Mouse (Mus musculus) neural tube, embryonic 10.5 days (tissue): ENCODE data around the gene Slco3a1.

Experiments
- DNase-seq: peaks from one replicate; pipeline ENCODE4 v3.0.0-alpha.2; 2017; ENCODE audit warnings: low spot score; ENCODE audit errors: extremely low spot score

The Slco3a1 gene

DNA sequence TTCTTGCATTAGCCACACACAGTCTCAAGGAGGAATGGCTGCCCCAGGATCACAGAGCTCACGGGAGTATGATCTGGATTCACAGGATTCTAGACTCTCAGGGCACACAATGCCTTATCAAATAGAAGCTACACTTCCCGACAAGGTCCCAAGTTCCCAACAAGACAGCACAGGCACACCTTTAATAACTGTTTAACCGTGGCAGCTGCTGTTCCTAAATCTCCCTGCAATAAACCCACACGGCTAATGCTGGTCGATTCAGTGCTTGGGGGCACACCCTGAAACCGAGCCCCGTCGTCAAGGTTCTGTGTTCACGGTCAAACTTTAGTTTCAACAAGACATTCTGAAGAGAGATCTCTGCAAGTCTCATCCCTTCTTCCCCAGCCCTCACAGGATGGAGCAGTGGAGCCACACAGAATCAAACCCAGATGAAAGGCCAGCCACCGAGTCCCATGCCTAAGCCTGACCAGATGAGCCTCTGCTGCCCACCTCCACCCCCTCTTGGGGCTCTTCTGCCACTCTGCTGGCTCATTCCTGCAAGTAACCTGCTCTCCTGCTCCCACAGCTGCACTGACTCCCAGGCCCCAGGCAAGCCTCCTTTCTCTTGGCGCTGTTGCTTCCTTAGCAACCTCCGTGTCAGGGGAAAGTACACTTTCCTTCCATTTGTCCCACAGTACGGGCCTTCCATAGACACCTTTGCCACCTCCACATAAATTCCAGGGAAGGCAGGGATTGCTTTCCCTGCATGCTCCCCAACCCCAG lies 200.7 kb downstream of the Slco3a1 start:
- no peak for DNase-seq

DNA sequence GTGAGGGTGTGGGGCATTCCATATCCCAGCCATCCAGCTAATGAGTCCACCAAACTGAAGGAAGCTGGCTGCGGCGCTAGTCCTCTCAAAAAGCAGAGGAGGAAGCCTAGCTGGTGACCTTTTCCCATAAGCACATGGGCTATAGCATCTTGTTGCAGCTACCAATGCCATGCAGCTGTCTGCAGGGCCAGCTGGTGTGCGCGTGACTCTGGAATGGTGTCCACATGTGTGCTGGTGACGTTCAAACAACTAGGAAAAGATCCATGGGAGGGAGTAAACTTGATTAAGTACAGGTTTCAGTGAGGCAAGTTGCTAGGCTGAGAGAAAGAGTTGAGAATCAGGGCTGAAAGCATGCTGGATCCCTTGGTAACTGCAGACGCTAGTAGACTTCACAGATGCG lies 201.3 kb downstream of the Slco3a1 start:
- DNase-seq, result no peak

DNA sequence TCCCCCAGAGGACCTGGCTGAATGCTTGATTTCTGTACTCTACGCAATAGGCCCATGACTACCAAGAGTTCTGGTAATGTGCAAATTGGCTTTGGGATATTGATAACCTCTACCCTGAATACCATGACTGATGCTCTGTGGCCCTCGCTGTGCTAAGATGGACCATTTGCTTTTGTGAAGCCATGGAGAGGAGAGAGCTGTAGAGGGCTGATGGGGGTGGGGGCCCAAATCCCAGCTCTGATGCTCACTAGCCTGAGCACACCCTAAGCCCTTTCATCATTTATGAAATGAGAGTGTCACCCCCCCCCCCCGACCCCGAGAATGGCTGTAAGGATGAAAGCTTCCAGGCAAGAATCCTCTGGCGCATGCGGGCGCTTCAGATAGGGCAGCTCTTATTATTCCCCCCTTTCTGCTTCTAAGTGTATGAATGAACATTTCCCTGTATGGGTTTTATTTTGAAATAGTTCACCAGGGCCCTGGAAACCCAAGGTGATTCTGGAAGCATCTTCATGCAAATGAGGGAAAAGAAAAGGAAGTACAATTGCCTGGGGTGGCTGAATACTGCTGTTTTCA lies 206.2 kb downstream of the Slco3a1 start:
- no peak for DNase-seq

DNA sequence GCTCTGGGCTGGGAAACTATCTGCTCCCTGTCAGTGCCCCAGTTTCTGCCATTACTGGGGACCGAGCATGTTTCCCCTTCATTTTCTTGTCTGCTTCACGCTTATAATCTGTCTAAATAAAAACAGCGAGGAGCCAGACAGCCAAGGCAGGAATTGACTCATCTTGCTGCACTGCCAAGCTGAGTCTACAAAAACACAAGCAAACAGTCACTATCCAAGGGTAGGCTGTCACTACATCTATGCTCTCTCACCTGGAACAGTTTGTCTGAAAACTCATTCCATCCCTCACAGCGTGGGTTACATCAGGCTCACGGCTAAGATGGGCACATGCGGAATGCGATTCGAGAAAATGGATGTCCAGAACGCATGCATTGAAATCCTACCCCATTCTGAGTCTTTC lies 207.6 kb downstream of the Slco3a1 start:
- DNase-seq, result no peak

DNA sequence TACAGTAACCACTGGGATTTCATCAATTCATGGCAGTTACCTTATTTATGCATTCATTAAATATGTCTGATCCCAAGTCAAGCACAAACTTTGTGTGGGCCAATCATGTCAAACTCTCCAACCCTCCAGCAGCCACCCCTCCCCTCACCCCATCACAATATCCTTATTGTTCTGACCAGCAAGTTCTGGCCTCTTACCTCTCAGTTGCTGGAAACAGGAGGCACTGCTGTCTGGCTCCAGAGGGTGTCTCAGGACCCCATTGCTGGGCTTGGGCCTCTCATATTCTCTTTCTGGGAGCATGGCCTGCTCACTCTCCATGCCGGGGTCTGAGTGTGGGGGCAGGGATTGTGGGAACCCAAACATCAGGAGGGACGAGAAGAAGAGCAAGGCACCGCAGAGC lies 208.1 kb downstream of the Slco3a1 start:
- DNase-seq, result no peak

DNA sequence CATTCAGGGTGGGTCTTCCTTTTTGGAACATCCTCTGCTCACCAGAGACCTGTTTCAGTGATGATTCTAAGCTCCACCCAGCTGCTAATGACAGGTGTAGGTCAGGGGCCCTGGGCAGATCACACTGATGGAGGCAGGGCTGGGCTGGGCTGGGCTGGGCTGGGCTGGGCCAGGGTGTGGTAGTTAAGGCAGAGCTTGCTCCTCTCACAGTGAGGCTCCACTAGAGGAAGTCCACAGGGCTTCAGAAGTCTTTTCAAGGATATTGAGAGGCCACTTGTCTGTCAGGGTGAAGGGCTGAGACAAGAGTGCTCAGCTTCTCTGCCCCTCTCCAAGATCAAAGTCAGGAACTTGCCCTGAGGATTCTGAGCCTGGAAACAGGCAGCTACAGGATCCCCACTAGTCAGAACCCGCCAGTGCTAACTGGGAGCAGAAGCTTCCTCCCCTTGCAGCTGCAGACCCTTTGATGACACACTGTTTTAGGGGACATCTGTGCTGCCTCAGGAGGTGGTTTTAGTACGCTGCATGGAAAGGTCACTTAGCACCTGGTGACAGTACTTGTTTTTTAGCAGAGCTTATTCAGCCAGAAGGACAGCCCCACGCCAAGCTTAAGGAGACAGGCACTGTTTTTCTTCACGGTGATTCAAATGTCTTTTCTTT lies 213.3 kb downstream of the Slco3a1 start:
- DNase-seq, result no peak

DNA sequence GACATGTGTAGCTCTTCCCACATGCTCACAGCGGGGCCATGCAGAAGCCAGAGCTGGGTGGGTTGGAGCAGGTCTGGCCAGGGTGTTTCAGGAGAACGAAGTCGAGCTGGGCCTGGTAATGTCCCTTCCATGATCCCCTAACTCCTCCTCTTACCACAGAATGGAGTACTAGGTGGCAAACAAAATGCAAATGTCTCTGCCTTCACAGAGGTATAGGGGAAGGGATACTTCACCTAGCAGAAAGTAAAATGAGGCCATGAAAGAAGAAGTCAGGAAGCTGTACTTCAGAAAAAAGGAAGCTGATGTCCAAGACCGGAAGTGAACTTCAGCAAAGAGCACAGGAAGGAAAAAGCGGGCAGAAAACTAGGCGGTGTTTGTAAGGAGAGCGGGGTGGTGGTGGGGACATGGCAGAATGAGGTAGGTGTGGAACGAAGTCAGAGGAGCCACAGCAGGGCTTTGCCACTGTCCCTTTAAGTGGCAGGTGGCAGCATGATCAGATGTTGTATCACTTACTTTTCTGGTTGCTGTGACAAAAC lies 214.1 kb downstream of the Slco3a1 start:
- DNase-seq, result no peak

DNA sequence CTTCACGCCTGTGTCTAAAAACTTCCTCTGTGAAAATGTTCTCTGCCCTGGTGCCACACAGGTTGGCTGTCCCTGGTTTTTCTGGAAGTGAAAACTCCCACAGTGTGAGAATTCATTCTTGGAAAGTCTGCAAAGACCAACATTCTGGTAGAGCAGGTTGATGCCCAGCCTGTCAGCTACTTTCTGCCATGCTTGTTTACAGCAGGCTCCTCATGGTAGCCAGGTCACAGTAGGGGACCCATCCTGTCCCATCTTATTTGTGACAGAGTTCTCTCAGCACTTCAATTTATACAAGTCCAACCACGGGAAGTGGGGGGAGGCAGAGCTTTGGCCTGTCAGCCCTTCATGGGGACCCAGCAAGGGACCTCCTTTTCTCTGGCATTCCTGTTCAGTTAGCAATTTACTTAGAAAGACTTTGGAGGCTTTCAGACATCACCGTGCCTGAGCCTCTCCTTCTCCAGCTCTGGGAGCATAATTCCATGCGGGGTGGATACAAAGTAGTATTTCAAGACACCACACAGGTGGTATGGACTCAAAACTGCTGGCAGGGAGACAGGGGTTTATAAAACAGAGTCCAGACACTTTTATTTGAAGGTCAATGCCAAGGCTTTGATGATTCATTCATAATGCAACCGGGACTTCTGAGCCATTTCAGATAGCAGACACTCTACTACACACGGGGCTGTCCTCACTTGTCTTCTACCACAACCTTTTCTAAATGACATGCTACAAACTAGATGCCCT lies 216.7 kb downstream of the Slco3a1 start:
- no peak for DNase-seq

DNA sequence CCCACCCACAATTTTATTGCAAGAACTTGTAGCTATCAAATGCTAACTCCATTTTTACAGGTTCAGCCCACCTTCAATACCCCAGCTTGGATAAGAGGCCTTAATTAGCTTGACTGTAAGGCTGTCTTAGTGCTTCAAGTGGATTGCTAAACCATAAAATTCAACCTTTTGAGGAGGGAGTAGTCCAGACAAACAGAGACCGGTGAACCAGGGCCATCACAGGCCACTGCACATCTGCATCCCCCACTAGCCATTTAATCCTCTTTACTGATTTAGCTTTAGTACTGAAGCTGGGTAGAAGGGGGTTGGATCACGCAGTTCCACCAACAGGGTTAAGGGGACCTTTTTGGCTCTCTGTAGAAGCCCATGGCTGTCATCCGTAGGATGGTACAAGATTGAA lies 222.3 kb downstream of the Slco3a1 start:
- no peak for DNase-seq

DNA sequence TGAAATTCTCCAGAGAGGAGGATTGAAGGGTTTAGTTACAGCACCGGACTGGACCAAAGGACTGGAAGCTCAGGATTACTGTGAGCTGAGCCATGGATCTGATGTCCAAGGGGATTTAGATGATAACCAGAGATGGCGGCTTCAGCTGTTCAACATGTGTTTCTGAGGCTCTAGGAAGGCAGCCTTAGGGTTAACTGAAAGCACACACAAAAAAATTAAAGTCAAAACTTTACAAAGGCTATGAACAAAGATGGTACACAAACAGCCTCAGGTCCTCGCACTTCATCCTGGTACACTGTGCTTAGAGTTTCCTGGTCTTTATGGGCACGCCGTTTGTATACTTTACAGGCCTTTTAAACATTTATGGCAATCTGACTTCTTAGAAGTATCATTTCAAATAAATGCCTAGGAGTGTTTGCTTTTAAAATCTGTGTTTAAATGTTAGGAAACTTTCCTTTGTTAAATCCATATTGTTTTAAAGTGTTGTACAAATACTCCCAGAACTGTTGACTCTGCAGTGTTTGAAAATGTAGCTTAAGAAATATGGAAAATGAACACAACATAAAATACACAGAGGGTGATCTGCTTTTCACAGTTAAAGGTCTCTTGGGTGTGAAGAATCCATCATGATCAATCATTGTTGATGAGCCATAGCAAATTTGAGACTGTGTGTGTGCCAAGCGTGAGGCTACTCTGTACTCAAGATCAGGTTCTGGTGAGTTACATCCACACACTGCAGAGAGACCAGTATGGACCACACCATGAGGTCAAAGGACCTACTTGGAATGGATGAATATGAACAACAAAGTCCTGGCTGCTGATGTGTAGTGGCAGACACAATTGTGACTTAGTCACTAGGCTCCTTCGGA lies 223.5 kb downstream of the Slco3a1 start:
- no peak for DNase-seq

DNA sequence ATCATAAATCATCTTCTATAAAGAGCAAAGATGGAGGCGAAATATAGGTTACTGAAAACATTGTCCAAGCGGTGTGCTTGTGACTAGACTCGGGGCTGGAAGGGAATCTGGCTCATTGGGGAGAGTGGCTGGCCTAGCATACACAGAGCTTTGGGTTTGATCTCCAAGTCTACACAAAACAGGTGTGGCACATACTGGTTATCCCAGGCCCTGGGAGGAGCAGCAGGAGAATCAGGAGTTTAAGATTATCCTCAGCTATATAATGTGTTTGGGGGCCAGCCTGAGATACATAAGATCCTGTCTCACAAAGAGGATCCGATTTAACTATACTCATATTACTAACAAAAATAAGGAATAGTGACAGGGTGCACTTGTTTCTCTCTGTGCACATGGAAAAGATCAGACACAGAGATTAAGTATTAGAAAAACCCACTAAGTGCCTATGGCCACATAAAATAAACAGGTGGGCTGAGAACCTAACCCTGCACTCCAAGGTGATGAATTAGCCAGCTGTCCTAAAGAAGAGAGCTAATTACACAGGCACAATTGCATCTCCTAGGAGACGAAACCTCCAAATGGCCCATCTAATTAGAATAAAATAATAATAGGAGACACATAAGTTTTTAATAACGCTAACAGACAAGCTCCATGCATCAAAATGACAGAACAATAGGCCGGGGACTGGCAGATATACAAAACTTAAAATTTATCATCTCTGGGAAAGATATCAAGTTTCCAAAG lies 224.3 kb downstream of the Slco3a1 start:
- no peak for DNase-seq

DNA sequence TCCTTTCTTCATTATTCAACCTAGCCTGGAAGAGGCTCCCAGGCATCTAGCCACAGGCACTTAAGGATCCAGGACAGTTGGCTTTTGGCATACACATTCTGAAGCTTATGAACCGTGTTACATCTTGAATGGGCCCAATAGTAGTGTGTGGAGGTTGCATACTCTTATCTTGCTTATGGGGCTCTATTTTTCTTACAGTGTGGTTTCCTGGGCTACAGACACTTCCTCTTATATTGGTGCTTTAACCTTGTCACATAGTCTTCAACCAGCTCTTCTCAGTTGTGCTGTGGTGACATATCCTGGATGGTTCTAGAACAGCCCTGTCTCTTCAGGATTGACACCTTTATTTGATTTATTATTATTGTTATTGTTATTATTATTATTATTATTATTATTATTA lies 225.6 kb downstream of the Slco3a1 start:
- DNase-seq, result no peak

DNA sequence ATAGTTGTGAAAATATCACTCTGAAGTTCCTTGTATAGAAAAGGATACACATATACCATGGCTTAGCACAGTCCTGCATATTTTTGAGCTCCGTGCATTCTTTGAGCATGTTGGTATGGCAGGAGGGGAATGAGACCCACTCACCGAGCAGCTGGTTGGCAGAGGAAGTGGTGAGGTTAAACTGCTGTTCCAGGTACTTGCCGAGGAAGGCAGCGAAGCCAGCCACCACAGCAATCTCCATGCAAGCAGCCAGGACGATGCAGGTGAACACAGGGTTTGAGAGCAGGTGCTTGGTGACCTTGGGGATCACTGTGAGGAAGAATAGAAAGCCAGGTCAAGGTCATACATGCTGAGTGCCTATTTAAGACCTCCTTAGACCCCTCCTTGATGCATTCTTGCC lies 226.9 kb downstream of the Slco3a1 start:
- no peak for DNase-seq

DNA sequence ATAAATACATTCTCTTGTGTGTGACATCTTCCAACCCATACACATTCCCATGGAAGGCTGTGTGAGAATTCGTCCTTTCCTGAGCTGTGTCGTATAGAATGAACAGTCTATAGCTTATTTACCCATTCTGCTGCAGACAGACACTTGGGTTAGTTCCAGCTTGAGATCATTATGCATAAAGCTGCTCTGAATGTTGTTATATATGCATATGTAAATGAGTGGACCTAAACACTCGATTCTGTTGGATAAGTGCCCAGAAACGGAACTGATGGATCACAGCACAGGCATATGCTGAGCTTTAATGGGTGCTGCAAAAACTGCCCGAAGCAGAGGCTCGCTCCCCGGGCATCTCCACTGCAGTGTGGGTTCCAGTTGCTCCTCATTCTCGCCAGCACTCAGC lies 229.5 kb downstream of the Slco3a1 start:
- DNase-seq, result no peak

DNA sequence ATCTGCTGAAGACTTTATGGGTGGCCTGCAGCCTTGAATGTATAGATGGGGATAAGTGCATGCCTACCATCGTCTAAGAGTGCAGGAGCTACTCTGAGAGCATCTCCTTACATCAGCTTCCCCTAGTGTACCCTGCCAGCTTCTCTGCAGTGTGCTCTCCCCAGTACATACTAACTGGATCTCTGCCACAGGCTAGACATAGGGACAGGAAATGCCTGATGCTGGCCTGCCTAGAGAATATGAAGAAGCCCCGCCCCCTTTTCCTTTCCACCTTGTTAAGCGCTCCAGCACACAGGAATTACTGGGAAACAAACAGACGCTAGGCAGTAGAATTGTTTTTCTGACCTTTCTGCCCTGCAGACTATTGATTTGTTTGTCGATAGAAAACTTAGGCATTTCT lies 230.9 kb downstream of the Slco3a1 start:
- no peak for DNase-seq

DNA sequence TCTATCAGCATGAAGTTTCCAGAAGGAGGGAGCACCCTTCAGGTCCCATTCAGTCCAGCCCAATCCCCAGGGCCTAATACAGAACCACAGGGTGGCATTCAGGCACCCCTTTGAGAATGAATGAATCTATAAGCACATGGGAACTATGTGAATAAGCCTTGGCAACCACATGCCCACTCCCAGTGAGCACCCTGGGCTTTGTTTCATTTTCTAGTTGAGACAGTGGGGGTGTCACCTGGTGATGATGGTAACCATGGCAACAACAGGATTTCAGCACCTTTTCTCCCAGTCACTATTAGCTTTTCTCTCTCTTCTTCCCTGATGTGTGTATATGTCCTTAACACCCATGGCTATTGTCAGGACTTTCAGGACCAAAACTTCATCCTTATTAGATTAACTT lies 231.4 kb downstream of the Slco3a1 start:
- DNase-seq, result no peak

DNA sequence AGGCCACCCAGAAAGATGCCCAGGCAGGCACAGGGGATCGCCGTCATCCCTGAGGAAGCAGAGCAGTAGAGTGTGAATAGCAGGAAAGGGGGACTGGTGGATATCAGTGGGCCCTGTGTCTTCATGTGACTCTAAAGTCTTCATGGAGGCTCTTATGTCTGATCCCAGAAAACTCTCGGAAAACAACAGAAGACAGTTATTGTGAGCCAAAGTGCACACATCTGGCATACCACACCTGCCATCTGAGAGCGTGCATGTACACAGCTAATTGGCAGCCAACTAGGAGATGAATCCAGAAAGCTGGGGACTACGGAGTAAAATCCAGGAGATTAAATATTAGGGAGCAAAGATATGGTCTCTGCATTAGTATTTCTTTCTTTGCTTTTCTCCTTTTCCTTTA lies 233.9 kb downstream of the Slco3a1 start:
- DNase-seq, result no peak

DNA sequence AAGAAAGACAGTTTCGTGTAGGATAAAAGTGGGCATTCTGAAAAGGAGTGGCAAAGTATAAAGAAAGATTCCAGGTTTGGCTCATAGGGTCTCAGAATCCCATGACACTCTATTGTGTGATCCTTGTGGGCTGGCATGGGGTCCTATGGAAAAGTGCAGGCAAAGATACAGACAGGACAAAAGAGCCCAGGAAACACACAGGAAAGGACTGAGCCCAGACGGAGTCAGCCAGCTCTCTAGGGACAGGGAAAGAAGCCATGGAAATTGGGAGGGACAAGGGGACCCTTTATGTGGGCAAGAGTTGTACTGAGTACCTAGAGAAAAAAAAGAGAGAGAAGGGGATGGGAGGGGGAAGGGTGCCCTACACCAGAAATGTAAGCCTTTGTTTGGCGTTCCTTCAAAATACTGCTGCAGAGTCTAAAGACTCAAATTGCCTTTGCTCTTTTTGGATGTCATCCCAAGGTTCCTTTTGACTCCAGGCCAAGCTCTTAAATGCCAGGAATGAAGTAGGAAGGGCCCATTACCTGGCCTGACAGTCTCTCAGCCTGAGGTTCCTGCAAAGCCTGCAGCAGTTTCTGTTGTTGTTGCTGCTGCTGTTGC lies 238.6 kb downstream of the Slco3a1 start:
- DNase-seq, result no peak

DNA sequence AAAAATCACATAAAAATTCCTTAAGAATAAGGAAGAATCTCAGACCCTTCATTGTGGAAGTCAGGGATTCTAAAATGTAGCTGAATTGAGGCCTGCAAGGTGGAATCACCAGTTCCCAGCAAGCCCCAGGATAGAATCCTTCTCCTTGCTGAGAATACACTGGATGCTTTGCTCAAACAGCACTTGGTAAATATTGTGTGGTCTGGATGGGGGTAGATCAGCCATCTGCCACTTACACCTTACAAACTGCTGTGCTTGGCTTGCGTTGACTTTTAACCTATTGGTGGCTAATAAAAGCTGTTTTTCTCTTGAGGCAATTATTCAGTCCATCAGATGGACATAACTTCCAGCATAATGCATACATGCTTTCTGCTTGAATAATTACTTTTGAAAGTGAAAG lies 240.3 kb downstream of the Slco3a1 start:
- no peak for DNase-seq
